Mouse (Mus musculus) liver, postnatal 0 days (tissue): ENCODE measurements around the gene Olfr56.

Source experiments
- CTCF ChIP-seq: sonication (generic); IDR thresholded peaks from 2 replicates; pipeline ENCODE4 v1.5.1; 2016; ENCODE audit warnings: antibody characterized with exemption, low read depth
- EP300 ChIP-seq: IDR thresholded peaks from 2 replicates; pipeline ENCODE4 v1.6.1; 2016; ENCODE audit warnings: antibody characterized with exemption, low read depth, mild to moderate bottlenecking

- TF ChIP-seq CTCF (no peak), EP300 (no peak)
These were observed 116.7 kb downstream of the Olfr56 start for GRCm38 (mm10) chr11:49095367-49095766.
